Mouse (Mus musculus) CH12.LX (cell line): Measurements from ENCODE around the gene Phf13. TPM values are rescaled to one million over a fixed set of nuclear protein-coding genes. Genes with fewer than 3 reads are reported as not detected.

ENCODE experiments used
- DNase-seq: peaks from one replicate; pipeline ENCODE4 v3.0.0-alpha.2; 2013; ENCODE audit errors: extremely low read depth
- H3K27ac ChIP-seq: 2 replicates; pipeline ENCODE4 v1.5.1; 2012; ENCODE audit warnings: low read depth, mild to moderate bottlenecking, control low read depth, moderate library complexity; ENCODE audit not compliant: insufficient read depth
- H3K27me3 ChIP-seq: replicated peaks from 2 replicates; pipeline ENCODE3; 2012; ENCODE audit warnings: inconsistent platforms
- H3K36me3 ChIP-seq, 2 experiments: replicated peaks in 1 of 2; 2 replicates each; pipeline versions ENCODE3 to v1.6.1; 2012; ENCODE audit warnings: inconsistent platforms in 1 of 2, low read length in 1 of 2, mild to moderate bottlenecking in 1 of 2, mixed read lengths in 1 of 2, moderate library complexity in 1 of 2; ENCODE audit not compliant: control insufficient read depth in 1 of 2, insufficient read depth in 1 of 2
- H3K4me1 ChIP-seq, 2 experiments: 2 replicates each; pipeline ENCODE4 v1.6.1; 2012; ENCODE audit warnings: inconsistent platforms in 1 of 2, moderate library complexity in 1 of 2; ENCODE audit not compliant: insufficient read depth in 2 of 2, control insufficient read depth in 1 of 2
- H3K4me2 ChIP-seq: 2 replicates; pipeline ENCODE4 v1.6.1; 2012; ENCODE audit warnings: low read depth, mild to moderate bottlenecking, control low read depth; ENCODE audit not compliant: poor library complexity, insufficient read depth, severe bottlenecking
- H3K4me3 ChIP-seq, 3 experiments: fragments of 150-350 bp in 1 of 3; sonication (generic) in 1 of 3; replicated peaks in 1 of 3; 2 replicates each; pipeline versions ENCODE3 to v1.5.1; 2011 to 2012; ENCODE audit warnings: low read depth in 2 of 3, low read length in 2 of 3, mild to moderate bottlenecking in 2 of 3, moderate library complexity in 2 of 3, control low read depth in 1 of 3, improper control_type of control experiment in 1 of 3, inconsistent platforms in 1 of 3, mixed read lengths in 1 of 3; ENCODE audit not compliant: poor library complexity in 1 of 3
- H3K79me2 ChIP-seq: replicated peaks from 2 replicates; pipeline ENCODE4 v1.6.1; 2012; ENCODE audit warnings: mild to moderate bottlenecking, moderate library complexity; ENCODE audit not compliant: control insufficient read depth, poor library complexity, insufficient read depth, severe bottlenecking; ENCODE audit errors: extremely low read depth
- H3K9ac ChIP-seq: 2 replicates; pipeline ENCODE4 v1.6.1; 2012; ENCODE audit warnings: low read depth, mild to moderate bottlenecking, control low read depth, moderate library complexity; ENCODE audit not compliant: insufficient read depth
- H3K9me3 ChIP-seq: replicated peaks from 2 replicates; pipeline ENCODE3; 2012; ENCODE audit warnings: low read length, inconsistent platforms, mixed read lengths
- BHLHE40 ChIP-seq: IDR thresholded peaks from 2 replicates; pipeline ENCODE4 v1.6.1; 2011; ENCODE audit warnings: mild to moderate bottlenecking, low read depth, low read length, improper control_type of control experiment
- CHD2 ChIP-seq: IDR thresholded peaks from 2 replicates; pipeline ENCODE4 v1.6.1; 2011; ENCODE audit warnings: low read length, improper control_type of control experiment
- ELF1 ChIP-seq: IDR thresholded peaks from 2 replicates; pipeline ENCODE4 v1.6.1; 2014; ENCODE audit warnings: low read depth, mild to moderate bottlenecking, inconsistent platforms, low read length, improper control_type of control experiment
- GABPA ChIP-seq: IDR thresholded peaks from 2 replicates; pipeline ENCODE4 v1.6.1; 2012; ENCODE audit warnings: low read depth, low read length, improper control_type of control experiment, inconsistent platforms; ENCODE audit not compliant: insufficient replicate concordance
- HCFC1 ChIP-seq: IDR thresholded peaks from 2 replicates; pipeline ENCODE4 v1.6.1; 2012; ENCODE audit warnings: low read depth, mild to moderate bottlenecking, inconsistent platforms, low read length, improper control_type of control experiment
- IRF4 ChIP-seq: IDR thresholded peaks from 2 replicates; pipeline ENCODE4 v1.6.1; 2014; ENCODE audit warnings: low read depth, mild to moderate bottlenecking, inconsistent platforms, low read length, improper control_type of control experiment
- KAT2A ChIP-seq: IDR thresholded peaks from 2 replicates; pipeline ENCODE4 v1.6.1; 2012; ENCODE audit warnings: low read length, improper control_type of control experiment, inconsistent platforms; ENCODE audit not compliant: insufficient replicate concordance
- MAFK ChIP-seq: IDR thresholded peaks from 2 replicates; pipeline ENCODE4 v1.6.1; 2011; ENCODE audit warnings: low read length, improper control_type of control experiment; ENCODE audit not compliant: insufficient replicate concordance
- MAX ChIP-seq: IDR thresholded peaks from 2 replicates; pipeline ENCODE4 v1.6.1; 2011; ENCODE audit warnings: low read length, improper control_type of control experiment
- MAZ ChIP-seq: IDR thresholded peaks from 2 replicates; pipeline ENCODE4 v1.6.1; 2012; ENCODE audit warnings: low read depth, mild to moderate bottlenecking, inconsistent platforms, low read length, improper control_type of control experiment, moderate library complexity
- MXI1 ChIP-seq: IDR thresholded peaks from 2 replicates; pipeline ENCODE4 v1.6.1; 2011; ENCODE audit warnings: mild to moderate bottlenecking, low read depth, low read length, improper control_type of control experiment
- MYC ChIP-seq: IDR thresholded peaks from 2 replicates; pipeline ENCODE4 v1.6.1; 2011; ENCODE audit warnings: low read depth, mild to moderate bottlenecking, improper control_type of control experiment, low read length
- NRF1 ChIP-seq: IDR thresholded peaks from 2 replicates; pipeline ENCODE4 v1.6.1; 2014; ENCODE audit warnings: low read depth, mild to moderate bottlenecking, inconsistent platforms, low read length, improper control_type of control experiment, moderate library complexity
- PAX5 ChIP-seq: IDR thresholded peaks from 2 replicates; pipeline ENCODE4 v1.6.1; 2012; ENCODE audit warnings: low read length, inconsistent platforms, mixed read lengths
- POLR2A ChIP-seq: IDR thresholded peaks from 2 replicates; pipeline ENCODE4 v1.6.1; 2011; ENCODE audit warnings: low read depth, mild to moderate bottlenecking, improper control_type of control experiment, low read length
- RAD21 ChIP-seq: IDR thresholded peaks from 2 replicates; pipeline ENCODE4 v1.6.1; 2011; ENCODE audit warnings: low read depth, mild to moderate bottlenecking, low read length, improper control_type of control experiment, moderate library complexity
- RCOR1 ChIP-seq: conservative IDR thresholded peaks from 2 replicates; pipeline ENCODE4 v1.6.1; 2012; ENCODE audit warnings: low read depth, mild to moderate bottlenecking, inconsistent platforms, low read length, improper control_type of control experiment
- SIN3A ChIP-seq: IDR thresholded peaks from 2 replicates; pipeline ENCODE4 v1.6.1; 2012; ENCODE audit warnings: low read length, improper control_type of control experiment, inconsistent platforms
- TBP ChIP-seq: conservative IDR thresholded peaks from 2 replicates; pipeline ENCODE4 v1.6.1; 2011; ENCODE audit warnings: low read depth, low read length, improper control_type of control experiment
- USF1 ChIP-seq: IDR thresholded peaks from 2 replicates; pipeline ENCODE4 v1.6.1; 2014; ENCODE audit warnings: low read depth, mild to moderate bottlenecking, inconsistent platforms, low read length, improper control_type of control experiment
- ZKSCAN1 ChIP-seq: IDR thresholded peaks from 2 replicates; pipeline ENCODE4 v1.6.1; 2012; ENCODE audit warnings: low read depth, inconsistent platforms, low read length, improper control_type of control experiment, borderline replicate concordance
- dilution Hi-C: fragments of 300-500 bp; cut with MboI; formaldehyde crosslinking; loops from 2 replicates; pipeline ENCODE4 v1.14.3; 2020; ENCODE audit warnings: low sequenced_read_pairs; ENCODE audit not compliant: extremely low pct_unique_long_range_greater_than_20kb, extremely low pct_ligation_motif_present
- in situ Hi-C: fragments of 300-500 bp; cut with MboI; formaldehyde crosslinking; loops from 3 replicates; pipeline ENCODE4 v1.14.3; 2019; ENCODE audit warnings: low sequenced_read_pairs, low pct_ligation_motif_present, low pct_unique_long_range_greater_than_20kb, mixed read lengths
- polyA plus RNA-seq: library from polyadenylated mRNA; unstranded; fragments of >175 nt; gene quantifications from 2 replicates; pipeline ENCODE4 v1.2.1, GENCODE M21; 2012; ENCODE audit warnings: low read depth; ENCODE audit not compliant: insufficient read length
- total RNA-seq, 2 experiments: library from RNA; depleted of rRNA; stranded (reverse); fragments of 300-350 nt in 1 of 2; fragments of >200 nt in 1 of 2; gene quantifications; 2 replicates each; pipeline ENCODE4 v1.2.3; 2012 to 2014

Phf13 gene
- total RNA-seq (2012; rRNA removed) (4.9 and 5.0 TPM in 2 replicates), total RNA-seq (2014; rRNA removed) (1.9 and 2.1 TPM in 2 replicates), polyA plus RNA-seq (3.9 and 4.9 TPM in 2 replicates)

GRCm38 (mm10) chr4:151996173-151996950, at the start of gene Phf13:
Phf13 (minus strand) TSS chr4:151996258.
- DNase-seq: peak; percentile 99
- peak within 1 kb of the TSS; percentile 81 to 98 (median 95) for H3K4me3 ChIP-seq
- H3K36me3 ChIP-seq: peaks cover 12 to 21% of the 10 kb centered on the region in 2 experiments
- in situ Hi-C loops (no loop called here), dilution Hi-C loops (no loop called here)
- H3K9ac ChIP-seq: peak within 1 kb of the TSS; percentile 88
- H3K4me2 ChIP-seq: peak within 1 kb of the TSS; percentile 89
- H3K27me3 ChIP-seq: peaks cover 15% of the 10 kb centered on the region
- TF ChIP-seq MYC (peak; percentile 53; the same call in 1 of the 2 replicates), HCFC1 (peak; percentile 93), SIN3A (peak; percentile 60), MXI1 (peak; percentile 44; the same call in 1 of the 2 replicates), MAFK (no peak), BHLHE40 (peak; percentile 43; the same call in 1 of the 2 replicates), IRF4 (no peak), MAZ (peak; percentile 77; the same call in 1 of the 2 replicates), USF1 (peak; percentile 34; the same call in 1 of the 2 replicates), PAX5 (no peak), ZKSCAN1 (no peak), NRF1 (peak; percentile 19; the same call in 1 of the 2 replicates), GABPA (peak; percentile 87; the same call in 1 of the 2 replicates), RCOR1 (no peak), CHD2 (peak; percentile 91), RAD21 (no peak), POLR2A (peak; percentile 42; the same call in 1 of the 2 replicates), ELF1 (peak; percentile 83), KAT2A (peak; percentile 98), TBP (0 out of 2 replicates have a peak, but pooled peaks have one; percentile 24), MAX (0 out of 2 replicates have a peak, but pooled peaks have one; percentile 23)
- H3K27ac ChIP-seq: peak within 1 kb of the TSS; percentile 40; the same call in 1 of the 2 replicates
- peaks cover 6 to 15% of the 10 kb centered on the region in 2 experiments for H3K4me1 ChIP-seq
- H3K9me3 ChIP-seq: no peaks in the 10 kb centered on the region
- 0 out of 2 replicates have a peak, but pooled peaks cover 4% of the 10 kb centered on the region for H3K79me2 ChIP-seq
